Mouse (Mus musculus): Measurements from ENCODE around the gene Slc39a11. TPM values are rescaled to one million over a fixed set of nuclear protein-coding genes. Genes with fewer than 3 reads are reported as not detected.

Gene Slc39a11
- polyA plus RNA-seq, 1 experiment from 2014 or later, result 22.4 TPM

DNA sequence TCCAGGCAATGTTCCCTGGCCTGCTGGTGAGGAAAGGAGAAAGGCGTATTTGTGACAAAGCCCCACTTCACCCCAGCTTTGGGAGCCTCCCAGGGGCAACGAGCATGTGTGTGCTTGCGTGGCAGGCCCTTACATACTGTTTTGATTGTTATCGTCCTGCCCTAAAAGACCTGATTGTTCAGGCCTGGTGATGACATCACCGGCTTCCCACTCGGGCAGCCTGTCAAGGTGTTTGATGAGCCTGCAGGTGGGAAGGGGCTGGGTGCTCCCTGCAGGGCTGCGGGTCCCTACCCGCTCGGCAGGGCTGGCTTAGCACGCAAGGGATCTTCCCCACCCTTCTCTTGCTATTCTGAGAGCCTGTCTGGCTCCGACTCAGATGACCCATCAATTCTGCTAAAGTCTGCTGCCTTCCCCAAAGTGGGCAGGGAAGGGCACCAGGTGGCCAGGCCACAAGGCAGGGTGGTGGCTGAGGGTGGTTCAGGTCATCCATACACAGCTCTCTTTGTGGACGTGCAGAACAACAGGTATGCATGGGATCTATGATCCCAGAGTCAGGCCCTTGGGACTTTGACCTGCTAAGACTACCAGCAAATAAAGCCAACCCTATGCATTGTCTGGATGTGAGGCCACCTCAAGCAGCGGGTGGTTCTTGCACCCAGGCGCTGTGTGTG is 390.0 kb downstream of the Slc39a11 start:
- TF ChIP-seq CTCF (IDR thresholded peaks at IDR 0.05), result no peak

GRCm38 (mm10) chr11:113258016-113258415 is 391.9 kb downstream of the Slc39a11 start:
- ChIA-PET POLR2A (no interaction called here), CTCF (no interaction called here)
- in situ Hi-C loops (cut with MboI; ENCODE audit: low pct_unique_long_range_greater_than_20kb), result no loop called here
- ATAC-seq (no peak), DNase-seq (ENCODE audit: low read depth, low spot score) (no peak)
- H3K27me3 ChIP-seq, result no peaks in the 10 kb centered on the region
- TF ChIP-seq CTCF (IDR thresholded peaks at IDR 0.05), result no peak

More for the DNA sequence above, 390.0 kb downstream of the Slc39a11 start:
- ATAC-seq (no peak), DNase-seq (ENCODE audit: low read depth, low spot score) (no peak)
- ChIA-PET CTCF (no interaction called here), POLR2A (no interaction called here)
- H3K27me3 ChIP-seq, result no peaks in the 10 kb centered on the region
- in situ Hi-C loops (cut with MboI; ENCODE audit: low pct_unique_long_range_greater_than_20kb), result no loop called here

DNA sequence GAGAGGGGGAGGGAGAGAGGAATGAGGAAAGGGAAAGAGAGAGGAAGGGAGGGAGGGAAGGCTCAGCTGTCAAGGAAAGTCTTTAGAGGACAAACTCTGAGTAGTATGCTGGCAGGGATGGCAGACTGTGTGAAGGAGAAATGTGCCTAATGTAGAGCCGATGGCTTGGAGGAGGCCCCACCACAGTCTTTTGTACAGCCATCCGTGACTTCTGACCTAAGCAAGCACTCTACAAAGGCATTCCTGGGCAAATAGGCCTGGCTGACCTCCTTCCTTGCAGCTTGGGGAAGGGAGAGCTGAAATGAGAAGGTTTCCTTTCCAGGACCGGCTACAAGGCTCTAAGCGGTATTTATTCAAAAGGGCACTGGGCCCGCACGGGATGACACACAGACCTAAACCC is 395.2 kb downstream of the Slc39a11 start:
- peak; percentile 16 for ATAC-seq
- in situ Hi-C loops (cut with MboI; ENCODE audit: low pct_unique_long_range_greater_than_20kb), result no loop called here
- peak; percentile 12 for DNase-seq (ENCODE audit: low read depth, low spot score)
- POLR2A ChIA-PET, result no interaction called here
- CTCF ChIA-PET, result no interaction called here
- H3K27me3 ChIP-seq, result no peaks in the 10 kb centered on the region
- TF ChIP-seq CTCF (IDR thresholded peaks at IDR 0.05), result no peak

DNA sequence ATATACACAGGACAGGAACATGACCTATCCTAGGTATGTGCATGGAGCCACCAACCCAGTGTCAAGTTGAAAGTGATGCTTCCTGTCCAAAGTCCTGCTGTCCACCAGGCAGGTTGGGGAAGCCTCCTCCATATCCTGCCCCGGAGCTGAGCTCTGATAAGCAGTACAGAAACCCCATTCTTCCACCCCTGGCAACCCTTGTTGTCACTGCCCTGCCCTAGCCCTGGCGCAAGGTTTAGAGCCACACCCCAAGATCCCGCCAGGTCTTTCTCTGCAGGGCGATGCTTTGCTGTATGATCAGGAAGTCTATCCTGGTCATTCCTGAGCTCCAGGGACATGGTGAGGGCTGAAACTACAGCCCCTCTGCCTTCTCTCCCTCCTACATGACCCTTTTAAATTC is 396.7 kb downstream of the Slc39a11 start:
- no peaks in the 10 kb centered on the region for H3K27me3 ChIP-seq
- ChIA-PET POLR2A (no interaction called here), CTCF (interaction anchor here (0.7 kb wide), 1 partner anchor 10 kb away, joined by 4 read pairs; no protein-coding TSS in a partner anchor)
- in situ Hi-C loops (cut with MboI; ENCODE audit: low pct_unique_long_range_greater_than_20kb), result no loop called here
- no peak for DNase-seq (ENCODE audit: low read depth, low spot score)
- no peak for TF ChIP-seq CTCF (IDR thresholded peaks at IDR 0.05)
- no peak for ATAC-seq

GRCm38 (mm10) chr11:113251172-113251571 is 398.7 kb downstream of the Slc39a11 start:
- CTCF ChIA-PET, result no interaction called here
- DNase-seq (ENCODE audit: low read depth, low spot score), result no peak
- in situ Hi-C loops (cut with MboI; ENCODE audit: low pct_unique_long_range_greater_than_20kb), result no loop called here
- TF ChIP-seq CTCF (IDR thresholded peaks at IDR 0.05), result no peak
- POLR2A ChIA-PET, result no interaction called here
- no peaks in the 10 kb centered on the region for H3K27me3 ChIP-seq
- ATAC-seq, result no peak

- H3K27me3 ChIP-seq, result no peaks in the 10 kb centered on the region
- CTCF ChIA-PET, result interaction anchor here (0.9 to 1.2 kb wide), 2 partner anchors 10 to 15 kb away, joined by 3 read pairs; no protein-coding TSS in a partner anchor
- TF ChIP-seq CTCF (IDR thresholded peaks at IDR 0.05), result no peak
- in situ Hi-C loops (cut with MboI; ENCODE audit: low pct_unique_long_range_greater_than_20kb), result no loop called here
- ATAC-seq, result no peak
- POLR2A ChIA-PET, result no interaction called here
- DNase-seq (ENCODE audit: low read depth, low spot score), result no peak
Observed at GRCm38 (mm10) chr11:113246475-113246874, 403.4 kb downstream of the Slc39a11 start.

- no peak for TF ChIP-seq CTCF (IDR thresholded peaks at IDR 0.05)
- no peak for ATAC-seq
- in situ Hi-C loops (cut with MboI; ENCODE audit: low pct_unique_long_range_greater_than_20kb), result no loop called here
- ChIA-PET POLR2A (no interaction called here), CTCF (interaction anchor here (0.9 to 1.2 kb wide), 2 partner anchors 10 to 16 kb away, joined by 3 read pairs; no protein-coding TSS in a partner anchor)
- no peak for DNase-seq (ENCODE audit: low read depth, low spot score)
- H3K27me3 ChIP-seq, result no peaks in the 10 kb centered on the region
Observed at GRCm38 (mm10) chr11:113245666-113246065, 404.2 kb downstream of the Slc39a11 start.

DNA sequence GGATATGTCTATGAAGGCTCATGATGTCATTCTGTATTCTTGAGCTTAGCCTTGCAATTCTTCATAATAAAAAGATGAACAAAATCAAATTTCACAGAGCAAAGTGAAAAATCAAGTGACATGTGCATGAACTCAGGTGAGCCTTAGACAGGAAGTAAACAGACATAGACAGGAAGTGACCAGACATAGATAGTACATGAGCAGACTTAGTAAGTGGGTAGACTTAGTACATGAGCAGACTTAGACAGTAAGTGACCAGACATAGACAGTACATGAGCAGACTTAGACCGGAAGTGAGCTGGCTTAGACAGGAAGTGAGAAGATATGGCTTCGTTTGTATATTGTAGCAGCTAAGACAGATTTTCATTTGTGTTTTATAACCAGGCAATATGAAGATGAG is 415.4 kb downstream of the Slc39a11 start:
- in situ Hi-C loops (cut with MboI; ENCODE audit: low pct_unique_long_range_greater_than_20kb), result no loop called here
- ChIA-PET CTCF (interaction anchor here (0.7 kb wide), 1 partner anchor 13 kb away, joined by 3 read pairs; no protein-coding TSS in a partner anchor), POLR2A (no interaction called here)
- DNase-seq (ENCODE audit: low read depth, low spot score), result no peak
- ATAC-seq, result no peak
- no peaks in the 10 kb centered on the region for H3K27me3 ChIP-seq
- TF ChIP-seq CTCF (IDR thresholded peaks at IDR 0.05), result no peak

DNA sequence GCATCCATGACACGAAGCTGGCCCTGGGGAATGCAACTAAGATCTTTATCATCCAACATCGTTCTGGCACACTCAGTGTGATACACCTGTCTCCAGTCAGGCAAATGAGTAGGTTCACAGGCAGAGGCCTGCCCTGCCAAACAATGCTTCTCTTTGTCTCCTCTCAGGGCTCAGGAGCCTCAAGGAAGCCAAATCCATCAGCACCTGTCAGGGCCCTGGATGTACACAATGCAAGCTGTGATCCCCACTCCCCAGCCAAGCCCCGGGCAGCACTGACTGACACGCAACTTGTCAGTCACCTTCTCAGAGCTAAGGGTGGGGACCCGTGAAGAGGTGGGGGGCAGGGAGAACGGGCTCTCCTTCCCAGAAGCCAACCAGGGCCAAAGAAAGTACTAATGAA is 417.8 kb downstream of the Slc39a11 start:
- in situ Hi-C loops (cut with MboI; ENCODE audit: low pct_unique_long_range_greater_than_20kb), result no loop called here
- ChIA-PET CTCF (no interaction called here), POLR2A (interaction anchor here (0.7 kb wide), 1 partner anchor 11 kb away, joined by 3 read pairs; no protein-coding TSS in a partner anchor)
- TF ChIP-seq CTCF (IDR thresholded peaks at IDR 0.05), result no peak
- DNase-seq (ENCODE audit: low read depth, low spot score) (no peak), ATAC-seq (no peak)
- no peaks in the 10 kb centered on the region for H3K27me3 ChIP-seq

- no peaks in the 10 kb centered on the region for H3K27me3 ChIP-seq
- no peak for ATAC-seq
- TF ChIP-seq CTCF (IDR thresholded peaks at IDR 0.05), result no peak
- DNase-seq (ENCODE audit: low read depth, low spot score), result no peak
- POLR2A ChIA-PET, result no interaction called here
- CTCF ChIA-PET, result no interaction called here
- in situ Hi-C loops (cut with MboI; ENCODE audit: low pct_unique_long_range_greater_than_20kb), result no loop called here
Observed at GRCm38 (mm10) chr11:113230410-113231132, 419.3 kb downstream of the Slc39a11 start.

GRCm38 (mm10) chr11:113225748-113226147 is 424.1 kb downstream of the Slc39a11 start:
- TF ChIP-seq CTCF (IDR thresholded peaks at IDR 0.05), result no peak
- POLR2A ChIA-PET, result interaction anchor here (0.6 kb wide), 2 partner anchors 24 to 73 kb away, joined by 3 read pairs; no protein-coding TSS in a partner anchor
- DNase-seq (ENCODE audit: low read depth, low spot score) (no peak), ATAC-seq (no peak)
- no peaks in the 10 kb centered on the region for H3K27me3 ChIP-seq
- CTCF ChIA-PET, result interaction anchor here (1.4 kb wide), 1 partner anchor 16 kb away, joined by 3 read pairs; no protein-coding TSS in a partner anchor
- in situ Hi-C loops (cut with MboI; ENCODE audit: low pct_unique_long_range_greater_than_20kb), result no loop called here
